Comparison of ENCODE assay signal across 23 mouse cellular contexts in genomic region chr2:131550474-131550873, GRCm38 (mm10). TPM values are rescaled to one million over a fixed set of nuclear protein-coding genes. Genes with fewer than 3 reads are reported as not detected.
DNase-seq lines count a peak whose midpoint lies in the region; ATAC-seq and TF ChIP-seq lines count a peak whose summit lies in the region.
"Had no signal": no experiment of that assay in that cellular context is flagged by ENCODE, and none has a peak within 500 bp of the region (broad histone marks: within the 10 kb centered on the region; RNA-seq: fewer than 3 reads in every experiment).

No protein-coding gene starts in this region.

- DNase-seq in adrenal gland, adult 2 months = peak; percentile 40
- no peak for DNase-seq in adrenal gland, adult 8-10 months
- DNase-seq in cerebellum, postnatal 10 days = peak; percentile 69 to 74
- DNase-seq in gastrocnemius, adult 2 months = no peak
- no peak for DNase-seq in gastrocnemius, postnatal 36 days
- DNase-seq: cerebellum, adult 11-12 months; cerebellum, adult 2 months; cerebellum, adult 9-10 months; embryo, embryonic 11 days; forebrain, postnatal 0 days had no signal

- peaks cover 24% of the 10 kb centered on the region for H3K4me1 ChIP-seq in brown adipose tissue, adult 24 weeks (ENCODE audit: control insufficient read depth, insufficient read depth, insufficient read length, low read length)
- H3K4me1 ChIP-seq in hindbrain, embryonic 16.5 days (ENCODE audit: control insufficient read depth, insufficient read depth, low read depth, low read length) = peaks cover 15% of the 10 kb centered on the region

- intact Hi-C loops in gastrocnemius, adult 2 months (cut with DNase I) = no loop called here
- intact Hi-C loops in gastrocnemius, postnatal 36 days (cut with DNase I) = no loop called here

- no peaks in the 10 kb centered on the region for H3K36me3 ChIP-seq in hindbrain, embryonic 16.5 days (ENCODE audit: control insufficient read depth, insufficient read depth, low read length)
- H3K36me3 ChIP-seq: embryonic facial prominence, embryonic 13.5 days; embryonic facial prominence, embryonic 15.5 days; forebrain, embryonic 10.5 days; forebrain, embryonic 12.5 days had no signal

- no peak overlapping the region for H3K9ac ChIP-seq in hindbrain, embryonic 16.5 days (ENCODE audit: low read depth, low read length)
- H3K9ac ChIP-seq: embryonic facial prominence, embryonic 13.5 days; embryonic facial prominence, embryonic 15.5 days; forebrain, embryonic 12.5 days; forebrain, postnatal 0 days had no signal

- no peak overlapping the region for H3K4me3 ChIP-seq in gastrocnemius, adult 2 months
- H3K4me3 ChIP-seq in brown adipose tissue, adult 24 weeks (ENCODE audit: insufficient read depth, low read depth, low read length) = no peak overlapping the region
- no peak overlapping the region for H3K4me3 ChIP-seq in hindbrain, embryonic 16.5 days (ENCODE audit: low read length)
- H3K4me3 ChIP-seq: embryonic facial prominence, embryonic 13.5 days; embryonic facial prominence, embryonic 15.5 days; erythroblast, embryonic 14.5 days; forebrain, embryonic 10.5 days; forebrain, embryonic 12.5 days had no signal

- H3K27me3 ChIP-seq in hindbrain, embryonic 16.5 days (replicated peaks; ENCODE audit: control insufficient read depth, insufficient read depth, low read length) = peaks cover 32% of the 10 kb centered on the region
- H3K27me3 ChIP-seq: Patski had no signal

- 0 out of 2 replicates have a peak overlapping the region, but pooled peaks have one; percentile 1 for H3K27ac ChIP-seq in gastrocnemius, adult 2 months
- H3K27ac ChIP-seq in brown adipose tissue, adult 24 weeks (replicated peaks; ENCODE audit: low read depth, low read length) = peak overlapping the region; percentile 38
- H3K27ac ChIP-seq in hindbrain, embryonic 16.5 days (ENCODE audit: low read depth, low read length) = no peak overlapping the region
- H3K27ac ChIP-seq: embryonic facial prominence, embryonic 13.5 days; embryonic facial prominence, embryonic 15.5 days; forebrain, embryonic 10.5 days; forebrain, embryonic 12.5 days had no signal

- 65% methylated on average over 2 of the region's 2 CpGs for WGBS in hindbrain, embryonic 16.5 days

- H3K9me3 ChIP-seq in hindbrain, embryonic 16.5 days (ENCODE audit: control insufficient read depth, low read length) = no peaks in the 10 kb centered on the region
- H3K9me3 ChIP-seq: embryonic facial prominence, embryonic 13.5 days; embryonic facial prominence, embryonic 15.5 days; forebrain, embryonic 10.5 days; forebrain, embryonic 12.5 days had no signal

- no peak for TF ChIP-seq CTCF in gastrocnemius, adult 2 months (IDR thresholded peaks at IDR 0.05)

- no peak for ATAC-seq in cerebellum, adult (ENCODE audit: insufficient number of reproducible peaks, low FRiP score, low TSS enrichment)
- no peak for ATAC-seq in hindbrain, embryonic 16.5 days
- ATAC-seq: activated CD4-positive, CD25-positive, alpha-beta regulatory T cell, adult 4 months; forebrain, embryonic 14.5 days; forebrain, postnatal 0 days; Patski had no signal

- no peak overlapping the region for H3K4me2 ChIP-seq in hindbrain, embryonic 16.5 days (ENCODE audit: low read length)
- H3K4me2 ChIP-seq: embryonic facial prominence, embryonic 13.5 days; embryonic facial prominence, embryonic 15.5 days; forebrain, embryonic 12.5 days had no signal

RNA-seq across cellular contexts. Expression of gene Adra1d, which starts 11.6 kb away (rescaled TPM):
- 10 to 100 TPM; 26.1 to 30.8 TPM for total RNA-seq in adrenal gland, adult 2 months (2021)
- 50.8 and 66.2 TPM in 2 replicates for polyA plus RNA-seq in adrenal gland, adult 2 months (2012; rRNA removed)
- total RNA-seq in adrenal gland, adult 8-10 months (2022) = 10 to 100 TPM; 23.6 to 36.8 (median 35.1) TPM
- under 1 TPM; 0.54 to 0.73 TPM for total RNA-seq in gastrocnemius, adult 2 months (2021)
- under 1 TPM; 0.27 to 0.87 TPM for total RNA-seq in gastrocnemius, postnatal 36 days (2021)
- polyA plus RNA-seq in brown adipose tissue, adult 24 weeks (2012; ENCODE audit: insufficient read depth, insufficient read length, missing spikeins) = 5.4 and 8.7 TPM in 2 replicates
- polyA plus RNA-seq in hindbrain, embryonic 16.5 days (2015; fragmentation: Nextera tagmentation; extraction: Ambion mirVana) = 0.29 and 0.65 TPM in 2 replicates
- total RNA-seq: common myeloid progenitor, adult 5-6 weeks; MEL had no signal
- polyA plus RNA-seq: activated CD4-positive, CD25-positive, alpha-beta regulatory T cell, adult 4 months; erythroblast, embryonic 14.5 days; forebrain, embryonic 12.5 days; forebrain, embryonic 14.5 days had no signal

RNA-seq across cellular contexts. Expression of gene Smox, which starts 59.2 kb away (rescaled TPM):
- total RNA-seq in adrenal gland, adult 2 months (2021) = 10 to 100 TPM; 24.3 to 33.1 TPM
- 29.3 and 37.6 TPM in 2 replicates for polyA plus RNA-seq in adrenal gland, adult 2 months (2012; rRNA removed)
- 10 to 100 TPM; 22.9 to 53.4 (median 33.3) TPM for total RNA-seq in adrenal gland, adult 8-10 months (2022)
- 100 to 1,000 TPM in 1 of 2 experiments, 10 to 100 TPM in 1; 51.2 to 522 TPM for total RNA-seq in gastrocnemius, adult 2 months (2021)
- total RNA-seq in gastrocnemius, postnatal 36 days (2021) = 100 to 1,000 TPM; 103 to 399 TPM
- 6.2 and 6.6 TPM in 2 replicates for polyA plus RNA-seq in brown adipose tissue, adult 24 weeks (2012; ENCODE audit: insufficient read depth, insufficient read length, missing spikeins)
- 60.3 and 70.9 TPM in 2 replicates for polyA plus RNA-seq in hindbrain, embryonic 16.5 days (2015; fragmentation: Nextera tagmentation; extraction: Ambion mirVana)

Comparison
In these comparisons a context has a peak if more than half of its experiments do, and no peak if none do; other contexts are left out.
1. DNase-seq: peak in adrenal gland, adult 2 months (single experiment) and cerebellum, postnatal 10 days (2 of 2); none in adrenal gland, adult 8-10 months (single experiment), gastrocnemius, adult 2 months (single experiment) and gastrocnemius, postnatal 36 days (0 of 2).
2. RNA of gene Adra1d, which starts 11.6 kb away (total RNA-seq): 23.6 to 36.8 TPM in adrenal gland, adult 8-10 months and 26.1 to 30.8 TPM in adrenal gland, adult 2 months; 0.27 to 0.87 TPM in gastrocnemius, postnatal 36 days and 0.54 to 0.73 TPM in gastrocnemius, adult 2 months; every median in the first group is over 10 times any median in the second.